Mouse (Mus musculus) hindbrain, postnatal 0 days (tissue): ENCODE results near the gene Sort1. TPM values are rescaled to one million over a fixed set of nuclear protein-coding genes. Genes with fewer than 3 reads are reported as not detected.

ENCODE experiments used
- ATAC-seq: fragments of 200-750 bp; cut with Nextera tagmentation; 2 replicates; pipeline ENCODE4 v1.8.0; 2017; ENCODE audit warnings: mild to moderate bottlenecking, moderate TSS enrichment, moderate library complexity
- DNase-seq: peaks from one replicate; pipeline ENCODE4 v3.0.0-alpha.2; 2015; ENCODE audit warnings: low spot score
- H3K27ac ChIP-seq: fragments of 300-500 bp; sonication (generic); 2 replicates; pipeline ENCODE4 v1.5.1; 2014; ENCODE audit warnings: mild to moderate bottlenecking
- H3K27me3 ChIP-seq: fragments of 300-500 bp; sonication (generic); 2 replicates; pipeline ENCODE4 v1.6.1; 2014; ENCODE audit warnings: low read length, mixed read lengths; ENCODE audit not compliant: insufficient read depth
- H3K36me3 ChIP-seq: fragments of 300-500 bp; sonication (generic); 2 replicates; pipeline ENCODE4 v1.6.1; 2014; ENCODE audit warnings: low read length, mixed read lengths; ENCODE audit not compliant: insufficient read depth
- H3K4me1 ChIP-seq: fragments of 300-500 bp; sonication (generic); 2 replicates; pipeline ENCODE4 v1.6.1; 2014; ENCODE audit warnings: antibody characterized with exemption, low read length, mixed read lengths; ENCODE audit not compliant: insufficient read depth
- H3K4me2 ChIP-seq: fragments of 300-500 bp; sonication (generic); 2 replicates; pipeline ENCODE4 v1.6.1; 2014; ENCODE audit warnings: low read depth, mild to moderate bottlenecking, low read length, moderate library complexity, mixed read lengths
- H3K4me3 ChIP-seq: fragments of 300-500 bp; sonication (generic); 2 replicates; pipeline ENCODE4 v1.5.1; 2014; ENCODE audit warnings: low read length
- H3K9ac ChIP-seq: fragments of 300-500 bp; sonication (generic); replicated peaks from 2 replicates; pipeline ENCODE4 v1.6.1; 2014; ENCODE audit warnings: mild to moderate bottlenecking, low read length, moderate library complexity, mixed read lengths
- H3K9me3 ChIP-seq: fragments of 300-500 bp; sonication (generic); 2 replicates; pipeline ENCODE4 v1.6.1; 2016; ENCODE audit warnings: low read length, mixed read lengths
- CTCF ChIP-seq: IDR thresholded peaks from 2 replicates; pipeline ENCODE4 v1.5.1; 2016; ENCODE audit warnings: antibody characterized with exemption, control low read depth, low read depth
- WGBS: fragments of 180-500 bp; shearing (Covaris S2); extraction: QIAGEN DNeasy Blood & Tissue Kit; methylation state at CpG from one replicate; pipeline ENCODE4 v1.1.7; 2014; 5-methylcytosine and 5-hydroxymethylcytosine counted together
- polyA plus RNA-seq: library from polyadenylated mRNA; unstranded; fragments of >200 nt; fragmentation: Nextera tagmentation; extraction: Ambion mirVana; gene quantifications from 2 replicates; pipeline ENCODE4 v1.2.1, GENCODE M21; 2015
- total RNA-seq: library from RNA; depleted of rRNA; stranded (reverse); fragments of >200 nt; gene quantifications from 2 replicates; pipeline ENCODE4 v1.2.3, GENCODE M21; 2014

Sort1 gene
- total and polyA plus RNA-seq, 2 experiments from 2014 or later, result 13.3 to 65.0 TPM

- Histone ChIP-seq H3K4me2 (no peak overlapping the region), H3K27me3 (no peaks in the 10 kb centered on the region), H3K27ac (no peak overlapping the region), H3K4me3 (no peak overlapping the region), H3K36me3 (no peaks in the 10 kb centered on the region), H3K9me3 (no peaks in the 10 kb centered on the region), H3K9ac (no peak overlapping the region), H3K4me1 (no peaks in the 10 kb centered on the region)
- no peak for ATAC-seq
- WGBS, result 90% methylated on average over 8 of the region's 8 CpGs
- no peak for DNase-seq
- TF ChIP-seq CTCF, result no peak
Measured at GRCm38 (mm10) chr3:108303683-108304082, 19.8 kb downstream of the Sort1 start.

GRCm38 (mm10) chr3:108304747-108305146 lies 20.9 kb downstream of the Sort1 start:
- WGBS, result 77% methylated on average over 4 of the region's 4 CpGs

GRCm38 (mm10) chr3:108306387-108306786 lies 22.5 kb downstream of the Sort1 start:
- Histone ChIP-seq H3K4me3 (no peak overlapping the region), H3K4me2 (no peak overlapping the region), H3K9me3 (no peaks in the 10 kb centered on the region), H3K27ac (no peak overlapping the region), H3K9ac (no peak overlapping the region), H3K27me3 (no peaks in the 10 kb centered on the region), H3K36me3 (no peaks in the 10 kb centered on the region), H3K4me1 (no peaks in the 10 kb centered on the region)
- 71% methylated on average over 3 of the region's 3 CpGs for WGBS
- DNase-seq, result no peak
- no peak for TF ChIP-seq CTCF
- ATAC-seq, result no peak

More at GRCm38 (mm10) chr3:108304747-108305146, 20.9 kb downstream of the Sort1 start:
- TF ChIP-seq CTCF, result no peak
- no peak overlapping the region for H3K4me3 ChIP-seq
- H3K36me3 ChIP-seq, result no peaks in the 10 kb centered on the region
- no peaks in the 10 kb centered on the region for H3K9me3 ChIP-seq
- no peak overlapping the region for H3K4me2 ChIP-seq
- H3K27ac ChIP-seq, result no peak overlapping the region
- ATAC-seq, result no peak
- H3K27me3 ChIP-seq, result no peaks in the 10 kb centered on the region
- H3K9ac ChIP-seq, result no peak overlapping the region
- no peak for DNase-seq
- H3K4me1 ChIP-seq, result no peaks in the 10 kb centered on the region

GRCm38 (mm10) chr3:108307485-108307884 lies 23.6 kb downstream of the Sort1 start:
- Histone ChIP-seq H3K4me1 (no peaks in the 10 kb centered on the region), H3K27ac (no peak overlapping the region), H3K4me2 (no peak overlapping the region), H3K36me3 (no peaks in the 10 kb centered on the region), H3K4me3 (no peak overlapping the region), H3K27me3 (no peaks in the 10 kb centered on the region), H3K9me3 (no peaks in the 10 kb centered on the region), H3K9ac (no peak overlapping the region)
- DNase-seq (no peak), ATAC-seq (no peak)
- 47% methylated on average over 6 of the region's 6 CpGs for WGBS
- no peak for TF ChIP-seq CTCF

- no peak for ATAC-seq
Measured at GRCm38 (mm10) chr3:108310921-108311341, 27.0 kb downstream of the Sort1 start.

DNA sequence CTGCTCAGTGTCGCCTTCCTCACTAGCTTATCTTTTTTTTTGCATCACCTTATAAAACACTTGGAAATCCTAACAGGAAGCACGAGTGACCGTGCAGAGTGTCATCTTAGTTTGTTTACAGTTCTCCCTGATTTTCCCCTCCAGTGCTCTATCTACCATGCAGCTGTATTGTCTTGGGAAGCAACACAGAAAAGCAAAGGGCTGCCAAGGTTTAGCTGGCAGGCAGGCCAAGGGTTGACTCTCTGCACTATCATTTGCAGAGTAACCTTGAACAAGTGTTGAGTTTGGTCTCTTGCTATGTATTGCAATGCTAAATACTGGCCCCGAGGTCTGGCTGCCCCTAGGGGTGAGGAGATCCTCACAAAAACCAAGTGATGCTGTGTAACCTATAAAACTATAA lies 27.8 kb downstream of the Sort1 start:
- Histone ChIP-seq H3K36me3 (no peaks in the 10 kb centered on the region), H3K9ac (no peak overlapping the region), H3K27me3 (no peaks in the 10 kb centered on the region), H3K27ac (no peak overlapping the region), H3K4me3 (no peak overlapping the region), H3K4me2 (no peak overlapping the region), H3K4me1 (no peaks in the 10 kb centered on the region), H3K9me3 (no peaks in the 10 kb centered on the region)
- no peak for TF ChIP-seq CTCF
- 88% methylated on average over 4 of the region's 4 CpGs for WGBS
- DNase-seq (no peak), ATAC-seq (no peak)

More at GRCm38 (mm10) chr3:108310921-108311341, 27.0 kb downstream of the Sort1 start:
- Histone ChIP-seq H3K27me3 (no peaks in the 10 kb centered on the region), H3K36me3 (no peaks in the 10 kb centered on the region), H3K4me1 (no peaks in the 10 kb centered on the region), H3K9me3 (no peaks in the 10 kb centered on the region), H3K9ac (no peak overlapping the region), H3K27ac (no peak overlapping the region), H3K4me2 (no peak overlapping the region), H3K4me3 (no peak overlapping the region)
- no peak for TF ChIP-seq CTCF
- no peak for DNase-seq

DNA sequence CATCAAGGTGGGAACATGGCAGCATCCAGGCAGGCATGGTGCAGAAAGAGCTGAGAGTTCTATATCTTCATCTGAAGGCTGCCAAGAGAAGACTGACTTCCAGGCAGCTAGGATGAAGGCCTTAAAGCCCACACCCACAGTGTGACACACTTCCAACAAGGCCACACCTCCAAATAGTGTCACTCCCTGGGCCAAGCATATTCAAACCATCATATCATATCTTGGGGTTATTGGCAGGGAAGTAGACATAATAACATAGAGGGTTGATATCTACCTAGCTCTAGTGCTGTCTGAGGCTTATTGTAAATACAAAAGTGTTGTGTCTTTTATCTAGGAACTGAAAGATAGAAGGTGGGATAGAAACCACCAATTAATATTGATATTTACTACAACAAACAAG lies 28.5 kb downstream of the Sort1 start:
- no peak overlapping the region for H3K9ac ChIP-seq
- no peaks in the 10 kb centered on the region for H3K4me1 ChIP-seq
- H3K36me3 ChIP-seq, result no peaks in the 10 kb centered on the region
- DNase-seq, result no peak
- no peak overlapping the region for H3K4me3 ChIP-seq
- H3K27me3 ChIP-seq, result no peaks in the 10 kb centered on the region
- no peak for TF ChIP-seq CTCF
- no peak for ATAC-seq
- no peaks in the 10 kb centered on the region for H3K9me3 ChIP-seq
- no peak overlapping the region for H3K4me2 ChIP-seq
- no peak overlapping the region for H3K27ac ChIP-seq
